Mouse (Mus musculus) bone marrow macrophage, adult 2 months (primary cell): ENCODE measurements around the gene Rnf151. TPM values are rescaled to one million over a fixed set of nuclear protein-coding genes. Genes with fewer than 3 reads are reported as not detected.

ENCODE experiments used
- H3K27ac ChIP-seq: 2 replicates; pipeline ENCODE4 v1.5.1; 2012; ENCODE audit warnings: low read depth, low read length; ENCODE audit not compliant: insufficient read depth
- H3K4me1 ChIP-seq: 2 replicates; pipeline ENCODE4 v1.6.1; 2012; ENCODE audit warnings: low read length; ENCODE audit not compliant: control insufficient read depth, insufficient read depth
- H3K4me3 ChIP-seq: 2 replicates; pipeline ENCODE4 v1.5.1; 2012; ENCODE audit warnings: mild to moderate bottlenecking, low read length, moderate library complexity; ENCODE audit not compliant: insufficient read depth
- CTCF ChIP-seq: IDR thresholded peaks from 2 replicates; pipeline ENCODE4 v1.5.1; 2012; ENCODE audit warnings: low read depth, mild to moderate bottlenecking, low read length, moderate library complexity
- POLR2A ChIP-seq: IDR thresholded peaks from 2 replicates; pipeline ENCODE4 v1.6.1; 2012; ENCODE audit warnings: mild to moderate bottlenecking, low read depth, low read length, borderline replicate concordance
- polyA plus RNA-seq: library from polyadenylated mRNA; stranded (reverse); fragments of >200 nt; gene quantifications from 2 replicates; pipeline ENCODE4 v1.2.4, GENCODE M21; 2012; ENCODE audit not compliant: missing spikeins, insufficient read depth, insufficient read length

The Rnf151 gene
- polyA plus RNA-seq, 1 experiment, result not detected

- no peak overlapping the region for H3K27ac ChIP-seq
- no peak overlapping the region for H3K4me3 ChIP-seq
- no peak for TF ChIP-seq CTCF
- no peak for TF ChIP-seq POLR2A
- H3K4me1 ChIP-seq, result peaks cover 22% of the 10 kb centered on the region
Observed at GRCm38 (mm10) chr17:24744381-24744780, 26.5 kb upstream of the Rnf151 start.

- TF ChIP-seq POLR2A (no peak), CTCF (no peak)
- Histone ChIP-seq H3K4me3 (no peak overlapping the region), H3K4me1 (peaks cover 27% of the 10 kb centered on the region)
Observed at GRCm38 (mm10) chr17:24743896-24744295, 26.0 kb upstream of the Rnf151 start.

DNA sequence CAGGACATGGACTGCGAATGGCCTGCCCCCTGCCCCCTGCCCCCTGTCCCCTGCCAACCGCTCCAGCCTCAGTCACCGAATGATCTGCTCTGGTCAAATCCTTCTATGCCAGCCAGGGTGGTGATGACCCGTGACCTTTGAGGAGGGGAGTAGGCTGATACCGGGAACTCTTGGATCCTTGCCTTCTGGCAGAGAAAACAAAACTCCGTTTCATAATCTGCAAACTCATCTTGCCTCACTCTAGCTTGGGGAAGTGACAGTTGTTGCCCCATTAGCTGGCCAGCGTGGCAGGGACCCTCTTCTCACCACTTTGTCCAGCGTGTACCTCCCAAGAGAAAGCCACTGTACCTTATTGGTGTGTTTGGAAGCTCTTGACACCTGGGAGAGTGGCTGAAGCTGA lies 24.4 kb upstream of the Rnf151 start:
- Histone ChIP-seq H3K4me1 (peaks cover 36% of the 10 kb centered on the region), H3K4me3 (no peak overlapping the region), H3K27ac (peak overlapping the region; percentile 74)
- TF ChIP-seq CTCF, result no peak
- no peak for TF ChIP-seq POLR2A

More at GRCm38 (mm10) chr17:24743896-24744295, 26.0 kb upstream of the Rnf151 start:
- no peak overlapping the region for H3K27ac ChIP-seq

- no peak overlapping the region for H3K4me3 ChIP-seq
- no peak for TF ChIP-seq POLR2A
- no peak for TF ChIP-seq CTCF
Observed at GRCm38 (mm10) chr17:24739926-24740325, 22.1 kb upstream of the Rnf151 start.

GRCm38 (mm10) chr17:24738238-24738637 lies 20.4 kb upstream of the Rnf151 start:
- H3K4me3 ChIP-seq, result peak overlapping the region; percentile 78
- no peak for TF ChIP-seq POLR2A
- TF ChIP-seq CTCF, result no peak
- peak overlapping the region; percentile 57 for H3K27ac ChIP-seq
- H3K4me1 ChIP-seq, result peaks cover 53% of the 10 kb centered on the region

More at GRCm38 (mm10) chr17:24739926-24740325, 22.1 kb upstream of the Rnf151 start:
- no peak overlapping the region for H3K27ac ChIP-seq
- peaks cover 49% of the 10 kb centered on the region for H3K4me1 ChIP-seq

DNA sequence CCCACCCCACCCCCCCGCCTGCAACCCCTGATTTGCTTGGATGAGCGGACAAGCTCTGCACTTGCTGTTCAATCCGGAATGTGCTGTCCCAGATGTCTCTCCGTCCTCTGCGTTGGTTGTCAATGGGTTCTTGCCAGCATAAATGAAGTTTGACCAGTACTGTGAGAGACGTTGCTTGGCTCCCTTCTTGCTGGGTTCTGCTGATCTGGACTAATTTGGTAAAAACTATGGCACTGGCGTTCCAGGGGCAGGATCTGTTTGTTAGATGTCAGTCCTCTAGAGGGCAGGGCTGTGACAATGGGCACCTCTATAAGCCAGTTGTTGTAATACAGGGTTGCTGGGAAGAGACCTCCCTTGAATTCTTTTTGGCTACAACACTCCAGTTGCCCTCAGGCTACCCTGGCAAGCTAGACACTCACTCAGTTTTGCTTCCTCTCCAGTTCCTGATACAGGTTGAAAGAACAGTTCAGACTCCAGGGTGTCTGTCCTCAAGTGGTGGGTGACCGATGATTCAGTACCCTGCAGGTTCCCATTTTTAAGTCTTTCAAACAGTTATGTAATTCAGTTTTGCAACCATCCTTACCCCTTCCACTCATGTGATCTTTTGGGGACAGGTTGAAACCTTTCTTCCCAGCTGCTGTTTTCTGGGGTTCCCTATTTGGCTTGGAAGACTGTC lies 19.4 kb upstream of the Rnf151 start:
- Histone ChIP-seq H3K4me3 (peak overlapping the region; percentile 78), H3K4me1 (peaks cover 46% of the 10 kb centered on the region), H3K27ac (peak overlapping the region; percentile 57)
- TF ChIP-seq CTCF (peak; percentile 5; the same call in 1 of the 2 replicates), POLR2A (no peak)

DNA sequence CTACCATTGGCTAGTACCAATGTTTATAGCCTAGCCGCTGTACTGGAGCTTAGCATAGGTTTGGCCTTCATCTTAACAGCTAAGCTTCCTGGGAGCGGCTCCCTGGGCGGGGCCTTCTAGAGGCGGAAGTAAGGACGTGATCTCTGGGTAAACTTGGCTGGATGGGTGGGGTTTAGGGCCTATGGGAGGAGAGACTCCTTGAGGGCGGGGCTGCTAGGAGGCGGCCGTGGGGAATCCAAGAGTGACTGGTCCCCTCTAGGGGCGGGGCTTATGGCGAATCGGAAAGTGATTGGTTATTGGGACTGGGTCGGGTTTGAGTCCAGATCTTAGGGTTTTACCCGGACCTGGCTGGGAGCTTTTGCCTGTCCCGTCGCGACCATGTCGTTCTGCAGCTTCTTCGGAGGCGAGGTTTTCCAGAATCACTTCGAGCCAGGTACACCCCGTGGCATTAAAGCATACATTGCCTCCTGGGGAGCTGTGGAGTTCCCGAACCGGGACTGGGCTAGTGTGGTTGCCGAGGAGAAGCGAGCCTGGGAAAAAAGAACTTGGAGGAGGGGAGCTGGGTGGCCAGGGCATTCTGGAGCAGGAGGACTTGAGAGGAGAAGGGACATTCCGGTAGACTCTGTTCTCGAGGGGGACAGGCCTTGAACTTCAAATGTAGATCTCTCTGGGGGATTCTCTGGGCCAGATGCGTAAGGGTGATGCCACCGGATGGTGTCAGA lies 18.6 kb upstream of the Rnf151 start, which contains the start of gene Msrb1:
Msrb1 (plus strand) TSS at position 313 of the 722 bp plus-strand sequence.
- peak within 1 kb of the TSS; percentile 57 for H3K27ac ChIP-seq
- TF ChIP-seq POLR2A (peak; percentile 92; the same call in 1 of the 2 replicates), CTCF (no peak)
- peak within 1 kb of the TSS; percentile 78 for H3K4me3 ChIP-seq
- H3K4me1 ChIP-seq, result peaks cover 40% of the 10 kb centered on the region

- TF ChIP-seq CTCF, result no peak
- no peak for TF ChIP-seq POLR2A
- no peak overlapping the region for H3K27ac ChIP-seq
- peak overlapping the region; percentile 54; the same call in 1 of the 2 replicates for H3K4me3 ChIP-seq
- peaks cover 35% of the 10 kb centered on the region for H3K4me1 ChIP-seq
Observed at GRCm38 (mm10) chr17:24735446-24735845, 17.6 kb upstream of the Rnf151 start.

- H3K27ac ChIP-seq, result no peak overlapping the region
- TF ChIP-seq CTCF (no peak), POLR2A (no peak)
- no peak overlapping the region for H3K4me3 ChIP-seq
- H3K4me1 ChIP-seq, result peaks cover 35% of the 10 kb centered on the region
Observed at GRCm38 (mm10) chr17:24734513-24734912, 16.6 kb upstream of the Rnf151 start.
